Mouse (Mus musculus) lung, adult 2 months (tissue): Measurements from ENCODE around the gene Atxn2l.

Experiments
- CTCF ChIP-seq: fragments of 200-500 bp; IDR thresholded peaks from 2 replicates; pipeline ENCODE4 v1.5.1; 2011; ENCODE audit warnings: mild to moderate bottlenecking, low read length, control low read depth; ENCODE audit not compliant: insufficient read depth
- POLR2A ChIP-seq: fragments of 200-500 bp; IDR thresholded peaks from 2 replicates; pipeline ENCODE4 v1.6.1; 2011; ENCODE audit warnings: low read depth, mild to moderate bottlenecking, control low read depth, low read length, borderline replicate concordance; ENCODE audit errors: extremely low read depth

GRCm38 (mm10) chr7:126449991-126450390 is 53.2 kb downstream of the Atxn2l start:
- TF ChIP-seq CTCF (no peak), POLR2A (no peak)
